Mouse (Mus musculus) myocyte (in vitro differentiated cells): ENCODE data around the gene Impg1.

Experiments used
- CEBPB ChIP-seq: IDR thresholded peaks from 2 replicates; pipeline ENCODE4 v1.6.1; 2011; ENCODE audit warnings: mild to moderate bottlenecking, moderate library complexity; ENCODE audit not compliant: poor library complexity, insufficient read depth, severe bottlenecking
- MAX ChIP-seq: IDR thresholded peaks from one replicate; pipeline ENCODE4 v1.6.1; 2011; ENCODE audit warnings: low read depth, mild to moderate bottlenecking, control low read depth
- MYOD1 ChIP-seq, 3 experiments: IDR thresholded peaks; one replicate each; pipeline ENCODE4 v1.6.1; 2011; ENCODE audit warnings: control low read depth in 2 of 3, low read depth in 2 of 3, mild to moderate bottlenecking in 2 of 3, moderate library complexity in 1 of 3; ENCODE audit not compliant: insufficient read length in 2 of 3, control insufficient read depth in 1 of 3
- POLR2A ChIP-seq: IDR thresholded peaks from one replicate; pipeline ENCODE4 v1.6.1; 2011; ENCODE audit warnings: low read depth, mild to moderate bottlenecking, control low read depth, moderate library complexity; ENCODE audit not compliant: insufficient read length
- REST ChIP-seq: IDR thresholded peaks from one replicate; pipeline ENCODE4 v1.6.1; 2011; ENCODE audit warnings: mild to moderate bottlenecking, control low read depth, moderate library complexity; ENCODE audit not compliant: insufficient read depth, insufficient read length
- TCF12 ChIP-seq: IDR thresholded peaks from one replicate; pipeline ENCODE4 v1.6.1; 2011; ENCODE audit warnings: mild to moderate bottlenecking, control low read depth; ENCODE audit not compliant: poor library complexity, insufficient read depth, severe bottlenecking
- USF1 ChIP-seq: IDR thresholded peaks from one replicate; pipeline ENCODE4 v1.6.1; 2011; ENCODE audit warnings: low read depth, mild to moderate bottlenecking, control low read depth, moderate library complexity

DNA sequence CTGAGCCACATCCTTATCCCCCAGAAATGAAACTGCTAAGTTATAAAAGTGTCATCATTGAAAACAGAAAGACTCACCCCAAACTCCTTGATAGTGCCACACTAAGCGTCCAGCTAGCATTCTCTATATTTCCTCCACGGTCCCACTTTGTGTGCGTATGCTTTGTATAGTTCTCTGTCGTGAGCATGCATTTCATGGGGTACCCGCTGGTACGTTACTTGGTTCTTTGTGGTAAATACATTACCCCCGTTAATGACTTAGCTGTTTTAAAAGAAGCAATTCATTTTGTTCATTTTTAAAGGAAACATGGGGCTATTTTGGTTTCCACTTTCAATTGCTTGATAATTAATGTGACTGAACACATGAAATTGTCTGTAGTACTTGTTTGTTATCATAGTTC is 178.4 kb downstream of the Impg1 start:
- no peak for TF ChIP-seq MAX
- TF ChIP-seq POLR2A, result no peak
- TF ChIP-seq REST, result no peak
- no peak for TF ChIP-seq TCF12
- no peak for TF ChIP-seq CEBPB
- TF ChIP-seq MYOD1 (IDR thresholded peaks at IDR 0.05; ENCODE audit: control insufficient read depth in 1 of 3, insufficient read length in 2 of 3, low read depth in 2 of 3), result no peak
- no peak for TF ChIP-seq USF1
